Mouse (Mus musculus): ENCODE results near the gene Tmem128. TPM values are rescaled to one million over a fixed set of nuclear protein-coding genes. Genes with fewer than 3 reads are reported as not detected.

The Tmem128 gene
- polyA plus RNA-seq, 1 experiment, result 40.3 TPM

GRCm38 (mm10) chr5:38241966-38242365, 18.0 kb upstream of the Tmem128 start:
- H3K4me3 ChIP-seq (ENCODE audit: insufficient read depth, low read length), result no peak overlapping the region
- no peak for TF ChIP-seq CTCF (IDR thresholded peaks at IDR 0.05; ENCODE audit: low read depth, low read length)
- TF ChIP-seq POLR2A (IDR thresholded peaks at IDR 0.05; ENCODE audit: borderline replicate concordance, low read depth, low read length), result no peak

GRCm38 (mm10) chr5:38255195-38255594, 4.8 kb upstream of the Tmem128 start:
- H3K4me3 ChIP-seq (ENCODE audit: insufficient read depth, low read length), result no peak overlapping the region
- peaks cover 5% of the 10 kb centered on the region; the same call in 1 of the 2 replicates for H3K4me1 ChIP-seq (ENCODE audit: control insufficient read depth, insufficient read depth, low read length)
- TF ChIP-seq CTCF (IDR thresholded peaks at IDR 0.05; ENCODE audit: low read depth, low read length) (no peak), POLR2A (IDR thresholded peaks at IDR 0.05; ENCODE audit: borderline replicate concordance, low read depth, low read length) (no peak)
- no peak overlapping the region for H3K27ac ChIP-seq (ENCODE audit: insufficient read depth, low read depth, low read length)

More at GRCm38 (mm10) chr5:38241966-38242365, 18.0 kb upstream of the Tmem128 start:
- H3K4me1 ChIP-seq (ENCODE audit: control insufficient read depth, insufficient read depth, low read length), result no peaks in the 10 kb centered on the region
- H3K27ac ChIP-seq (ENCODE audit: insufficient read depth, low read depth, low read length), result no peak overlapping the region

- H3K4me1 ChIP-seq (ENCODE audit: control insufficient read depth, insufficient read depth, low read length), result peaks cover 5% of the 10 kb centered on the region; the same call in 1 of the 2 replicates
- no peak overlapping the region for H3K27ac ChIP-seq (ENCODE audit: insufficient read depth, low read depth, low read length)
- H3K4me3 ChIP-seq (ENCODE audit: insufficient read depth, low read length), result no peak overlapping the region
- TF ChIP-seq CTCF (IDR thresholded peaks at IDR 0.05; ENCODE audit: low read depth, low read length) (no peak), POLR2A (IDR thresholded peaks at IDR 0.05; ENCODE audit: borderline replicate concordance, low read depth, low read length) (no peak)
Observed at GRCm38 (mm10) chr5:38255644-38256043, 4.3 kb upstream of the Tmem128 start.

GRCm38 (mm10) chr5:38256551-38256950, 3.4 kb upstream of the Tmem128 start:
- peaks cover 7% of the 10 kb centered on the region; the same call in 1 of the 2 replicates for H3K4me1 ChIP-seq (ENCODE audit: control insufficient read depth, insufficient read depth, low read length)
- H3K4me3 ChIP-seq (ENCODE audit: insufficient read depth, low read length), result no peak overlapping the region
- no peak for TF ChIP-seq CTCF (IDR thresholded peaks at IDR 0.05; ENCODE audit: low read depth, low read length)
- no peak for TF ChIP-seq POLR2A (IDR thresholded peaks at IDR 0.05; ENCODE audit: borderline replicate concordance, low read depth, low read length)
- no peak overlapping the region for H3K27ac ChIP-seq (ENCODE audit: insufficient read depth, low read depth, low read length)

- Histone ChIP-seq H3K4me3 (ENCODE audit: insufficient read depth, low read length) (no peak overlapping the region), H3K27ac (ENCODE audit: insufficient read depth, low read depth, low read length) (no peak overlapping the region), H3K4me1 (ENCODE audit: control insufficient read depth, insufficient read depth, low read length) (peaks cover 7% of the 10 kb centered on the region; the same call in 1 of the 2 replicates)
- TF ChIP-seq CTCF (IDR thresholded peaks at IDR 0.05; ENCODE audit: low read depth, low read length) (no peak), POLR2A (IDR thresholded peaks at IDR 0.05; ENCODE audit: borderline replicate concordance, low read depth, low read length) (no peak)
Observed at GRCm38 (mm10) chr5:38258034-38258772, 1.8 kb upstream of the Tmem128 start.

GRCm38 (mm10) chr5:38258773-38259146, 1.2 kb upstream of the Tmem128 start:
- Histone ChIP-seq H3K4me1 (ENCODE audit: control insufficient read depth, insufficient read depth, low read length) (peaks cover 7% of the 10 kb centered on the region; the same call in 1 of the 2 replicates), H3K4me3 (ENCODE audit: insufficient read depth, low read length) (no peak overlapping the region), H3K27ac (ENCODE audit: insufficient read depth, low read depth, low read length) (no peak overlapping the region)
- TF ChIP-seq POLR2A (IDR thresholded peaks at IDR 0.05; ENCODE audit: borderline replicate concordance, low read depth, low read length), result no peak

- TF ChIP-seq CTCF (IDR thresholded peaks at IDR 0.05; ENCODE audit: low read depth, low read length) (no peak), POLR2A (IDR thresholded peaks at IDR 0.05; ENCODE audit: borderline replicate concordance, low read depth, low read length) (no peak)
- Histone ChIP-seq H3K4me3 (ENCODE audit: insufficient read depth, low read length) (peak overlapping the region; percentile 95), H3K27ac (ENCODE audit: insufficient read depth, low read depth, low read length) (peak overlapping the region; percentile 73), H3K4me1 (ENCODE audit: control insufficient read depth, insufficient read depth, low read length) (peaks cover 7% of the 10 kb centered on the region; the same call in 1 of the 2 replicates)
Observed at GRCm38 (mm10) chr5:38259455-38260106, 404 bp upstream of the Tmem128 start.

- TF ChIP-seq POLR2A (IDR thresholded peaks at IDR 0.05; ENCODE audit: borderline replicate concordance, low read depth, low read length) (no peak), CTCF (IDR thresholded peaks at IDR 0.05; ENCODE audit: low read depth, low read length) (no peak)
- Histone ChIP-seq H3K4me3 (ENCODE audit: insufficient read depth, low read length) (no peak overlapping the region), H3K4me1 (ENCODE audit: control insufficient read depth, insufficient read depth, low read length) (no peaks in the 10 kb centered on the region), H3K27ac (ENCODE audit: insufficient read depth, low read depth, low read length) (no peak overlapping the region)
Observed at GRCm38 (mm10) chr5:38270942-38271341, 11.0 kb downstream of the Tmem128 start.

- H3K4me3 ChIP-seq (ENCODE audit: insufficient read depth, low read length), result no peak overlapping the region
Observed at GRCm38 (mm10) chr5:38273831-38274230, 13.8 kb downstream of the Tmem128 start.

GRCm38 (mm10) chr5:38275771-38276170, 15.8 kb downstream of the Tmem128 start, which contains the start of gene Otop1:
Otop1 (plus strand) TSS chr5:38275972.
- no peak for TF ChIP-seq CTCF (IDR thresholded peaks at IDR 0.05; ENCODE audit: low read depth, low read length)
- Histone ChIP-seq H3K4me3 (ENCODE audit: insufficient read depth, low read length) (no peak within 1 kb of the TSS), H3K27ac (ENCODE audit: insufficient read depth, low read depth, low read length) (no peak within 1 kb of the TSS), H3K4me1 (ENCODE audit: control insufficient read depth, insufficient read depth, low read length) (peaks cover 8% of the 10 kb centered on the region)

More at GRCm38 (mm10) chr5:38273831-38274230, 13.8 kb downstream of the Tmem128 start:
- no peaks in the 10 kb centered on the region for H3K4me1 ChIP-seq (ENCODE audit: control insufficient read depth, insufficient read depth, low read length)
- TF ChIP-seq CTCF (IDR thresholded peaks at IDR 0.05; ENCODE audit: low read depth, low read length), result no peak
- no peak for TF ChIP-seq POLR2A (IDR thresholded peaks at IDR 0.05; ENCODE audit: borderline replicate concordance, low read depth, low read length)
- H3K27ac ChIP-seq (ENCODE audit: insufficient read depth, low read depth, low read length), result no peak overlapping the region

Measured in bone marrow macrophage, adult 2 months (primary cell).